Mouse (Mus musculus) layer of hippocampus, adult 8-10 months (tissue): ENCODE measurements around the gene Dedd. TPM values are rescaled to one million over a fixed set of nuclear protein-coding genes. Genes with fewer than 3 reads are reported as not detected.

Experiments
- total RNA-seq, 4 experiments: library from RNA; stranded (reverse); gene quantifications; 2 replicates each; pipeline ENCODE4 v1.2.4; 2022

Gene Dedd
- total RNA-seq, 4 experiments from 2014 or later, result 35.7 to 41.2 (median 38.2) TPM

Other genes with a start within 250 kb of the Dedd start
- 1 to 10 TPM in 2 of 4 experiments, under 1 TPM in 2; 0.43 to 3.1 (median 1.3) TPM for gene Cfap126, start 215.2 kb upstream of the Dedd start, total RNA-seq
- 100 to 1,000 TPM; 201 to 206 (median 203) TPM for gene Sdhc, start 178.5 kb upstream of the Dedd start, total RNA-seq
- gene Mpz, start 178.4 kb upstream of the Dedd start, total RNA-seq, result not detected
- gene Pcp4l1, start 132.9 kb upstream of the Dedd start, total RNA-seq, result 10 to 100 TPM; 42.4 to 47.5 (median 44.4) TPM
- gene Nr1i3, start 115.2 kb upstream of the Dedd start, total RNA-seq, result under 1 TPM in 2 of 4 experiments, not detected in 2; 0.10 to 0.36 TPM
- gene Tomm40l, start 106.6 kb upstream of the Dedd start, total RNA-seq, result 10 to 100 TPM; 69.3 to 85.0 (median 74.9) TPM
- 1 to 10 TPM; 1.9 to 3.1 (median 2.5) TPM for gene Apoa2, start 104.1 kb upstream of the Dedd start, total RNA-seq
- gene Fcer1g, start 94.8 kb upstream of the Dedd start, total RNA-seq, result 10 to 100 TPM; 10.9 to 95.1 (median 48.8) TPM
- 10 to 100 TPM; 11.6 to 13.7 (median 12.4) TPM for gene Adamts4, start 78.7 kb upstream of the Dedd start, total RNA-seq
- 100 to 1,000 TPM; 263 to 286 (median 271) TPM for gene Ndufs2, start 77.8 kb upstream of the Dedd start, total RNA-seq
- gene B4galt3, start 58.8 kb upstream of the Dedd start, total RNA-seq, result 10 to 100 TPM; 63.5 to 76.8 (median 70.2) TPM
- 10 to 100 TPM; 28.5 to 37.1 (median 33.3) TPM for gene Ppox, start 48.0 kb upstream of the Dedd start, total RNA-seq
- 10 to 100 TPM; 53.7 to 63.6 (median 58.8) TPM for gene Usp21, start 41.2 kb upstream of the Dedd start, total RNA-seq
- gene Ufc1, start 34.1 kb upstream of the Dedd start, total RNA-seq, result 100 to 1,000 TPM; 101 to 113 (median 108) TPM
- 10 to 100 TPM; 40.1 to 54.1 (median 45.6) TPM for gene Nit1, start 16.5 kb downstream of the Dedd start, total RNA-seq
- 100 to 1,000 TPM in 3 of 4 experiments, 10 to 100 TPM in 1; 97.7 to 171 (median 130) TPM for gene Pfdn2, start 16.5 kb downstream of the Dedd start, total RNA-seq
- 10 to 100 TPM in 2 of 4 experiments, 1 to 10 TPM in 2; 5.1 to 11.7 (median 8.2) TPM for gene Klhdc9, start 31.7 kb downstream of the Dedd start, total RNA-seq
- gene Nectin4, start 41.0 kb downstream of the Dedd start, total RNA-seq, result 1 to 10 TPM; 5.6 to 7.6 (median 6.5) TPM
- gene Arhgap30, start 59.8 kb downstream of the Dedd start, total RNA-seq, result 1 to 10 TPM; 1.9 to 8.7 (median 4.9) TPM
- 100 to 1,000 TPM; 110 to 142 (median 124) TPM for gene Usf1, start 82.2 kb downstream of the Dedd start, total RNA-seq
- 10 to 100 TPM in 1 of 4 experiments, 1 to 10 TPM in 3; 3.0 to 10.0 (median 4.6) TPM for gene Tstd1, start 89.7 kb downstream of the Dedd start, total RNA-seq
- 10 to 100 TPM in 2 of 4 experiments, 1 to 10 TPM in 2; 4.8 to 18.6 (median 11.1) TPM for gene F11r, start 108.4 kb downstream of the Dedd start, total RNA-seq
- 1 to 10 TPM; 5.1 to 6.3 (median 5.6) TPM for gene Alyref2, start 174.3 kb downstream of the Dedd start, total RNA-seq
- not detected for gene Itln1, start 206.1 kb downstream of the Dedd start, total RNA-seq
- gene Cd244a, start 230.0 kb downstream of the Dedd start, total RNA-seq, result 1 to 10 TPM in 2 of 4 experiments, not detected in 2; 1.5 to 1.6 TPM